Mouse (Mus musculus) urinary bladder, postnatal 10 days (tissue): ENCODE data around the gene Gm5108.

Experiments
- DNase-seq: peaks from one replicate; pipeline ENCODE4 v3.0.0; 2022; ENCODE audit warnings: low spot score

Gene Gm5108

DNA sequence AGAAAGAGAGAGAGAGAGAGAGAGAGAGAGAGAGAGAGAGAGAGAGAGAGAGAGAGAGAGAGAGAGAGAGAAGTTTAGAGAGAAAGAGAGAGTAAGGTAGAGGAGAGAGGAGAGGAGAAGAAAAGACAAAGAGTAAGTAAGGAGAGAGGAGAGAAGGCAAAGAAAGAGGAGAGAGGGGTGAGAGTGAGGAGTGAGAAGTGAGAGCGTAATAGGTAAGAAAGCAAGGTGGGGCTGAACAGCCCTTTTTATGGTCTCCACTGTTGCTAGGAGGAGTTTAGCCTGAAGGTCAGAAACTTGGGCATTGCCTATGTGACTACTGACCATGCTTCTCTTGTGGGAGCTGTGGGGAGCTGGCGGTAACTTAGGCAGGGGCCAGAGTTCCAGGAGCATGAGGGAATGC, at the start of gene Gm5108:
Gene Gm5108, plus strand, starts transcription at position 301 of the 400 bp plus-strand sequence.
- DNase-seq, result no peak

DNA sequence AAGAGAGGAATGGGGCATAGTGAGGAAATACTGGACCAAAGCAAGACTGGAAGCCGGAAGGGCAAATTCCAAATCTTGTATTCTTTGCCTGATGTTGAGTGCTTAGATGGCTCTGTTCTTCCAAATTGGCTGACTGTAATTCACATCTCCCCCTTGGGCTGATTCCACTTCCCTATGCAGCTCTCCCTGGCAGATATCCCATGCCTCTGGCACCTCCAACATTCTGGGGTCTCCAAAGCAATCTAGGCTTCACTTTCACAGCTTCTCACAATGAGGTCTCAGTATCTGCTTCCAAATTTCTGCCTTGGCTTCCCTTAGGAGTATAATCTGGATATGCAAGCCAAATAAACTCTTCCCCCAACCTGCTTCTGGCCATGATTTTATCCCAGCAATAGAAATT, 42.5 kb upstream of the Gm5108 start:
- no peak for DNase-seq

DNA sequence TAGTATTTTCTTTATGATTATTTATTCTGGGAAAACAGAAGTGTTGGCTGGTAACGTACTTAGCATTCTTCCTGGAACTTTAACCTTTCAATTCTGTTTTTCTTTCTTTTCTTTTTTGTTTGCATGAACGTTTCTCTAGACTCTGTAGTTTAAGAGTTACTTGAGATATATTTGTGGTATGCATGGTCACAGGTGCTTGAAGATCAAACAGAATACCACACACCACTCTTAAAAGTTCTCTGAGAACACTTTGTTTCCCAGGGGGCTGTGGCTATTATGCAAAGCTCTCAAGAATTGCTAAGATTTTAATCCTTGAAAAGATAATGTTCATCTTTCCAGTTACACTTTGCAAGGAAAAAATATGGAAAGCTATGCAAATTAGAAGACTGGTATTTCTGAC, 36.9 kb upstream of the Gm5108 start:
- DNase-seq, result no peak

DNA sequence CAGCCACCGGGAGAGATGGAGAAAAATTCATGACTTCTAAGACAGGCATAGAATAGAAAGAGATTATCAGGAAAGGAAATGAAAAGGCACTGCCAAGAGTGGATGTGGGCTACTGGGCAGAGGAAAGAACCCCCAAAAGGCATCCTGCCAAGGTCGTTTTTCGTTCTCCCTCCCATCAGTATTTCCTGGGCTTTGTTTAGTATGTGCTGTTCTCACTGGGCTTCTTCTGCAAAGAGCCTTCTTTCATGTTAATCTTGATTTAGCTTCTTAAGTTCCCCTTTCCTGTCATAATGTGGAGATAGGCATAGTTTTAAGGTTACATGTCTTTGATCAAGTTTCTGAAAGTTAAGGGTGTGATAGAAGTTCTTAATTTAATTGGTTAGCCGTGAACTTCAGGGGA, 10.9 kb upstream of the Gm5108 start:
- no peak for DNase-seq

DNA sequence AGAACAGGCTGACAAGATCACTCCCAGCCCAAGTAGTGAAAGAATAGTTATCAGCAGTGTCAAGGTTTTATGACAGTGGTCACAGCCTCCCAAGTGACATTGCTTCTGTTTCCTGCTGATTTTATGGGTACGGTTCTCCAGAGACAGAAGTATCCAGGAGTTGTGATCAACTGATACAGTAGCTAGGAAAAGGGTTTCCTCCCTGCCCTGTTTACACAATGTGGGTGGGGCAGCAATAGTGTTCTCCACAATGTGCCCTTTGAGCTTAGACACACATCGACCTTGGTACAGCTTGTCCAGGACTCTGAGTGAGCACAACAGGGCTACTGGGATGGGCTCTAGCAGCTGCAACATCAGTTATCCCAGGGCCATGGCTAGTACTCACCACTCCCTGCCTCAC, 9.8 kb upstream of the Gm5108 start:
- DNase-seq, result no peak

DNA sequence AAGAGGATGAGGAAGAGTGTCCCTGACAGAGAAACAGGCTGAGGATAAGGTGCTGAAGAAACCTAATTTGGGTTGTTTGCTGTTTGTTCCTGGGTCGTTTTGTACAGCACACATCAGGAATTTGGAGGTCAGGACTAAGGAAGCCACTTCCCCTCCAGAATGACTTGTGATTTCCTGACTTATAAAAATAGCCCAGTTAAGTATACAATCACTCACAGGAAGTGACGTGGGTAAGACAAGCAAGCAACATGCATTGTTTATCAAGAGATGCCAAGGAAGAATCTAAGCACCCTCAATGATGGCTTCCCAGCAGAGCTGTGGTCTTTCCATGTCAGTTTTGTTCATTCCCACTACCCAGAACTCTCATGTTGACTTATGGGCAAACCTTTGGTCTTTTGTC, 1.7 kb downstream of the Gm5108 start:
- no peak for DNase-seq

DNA sequence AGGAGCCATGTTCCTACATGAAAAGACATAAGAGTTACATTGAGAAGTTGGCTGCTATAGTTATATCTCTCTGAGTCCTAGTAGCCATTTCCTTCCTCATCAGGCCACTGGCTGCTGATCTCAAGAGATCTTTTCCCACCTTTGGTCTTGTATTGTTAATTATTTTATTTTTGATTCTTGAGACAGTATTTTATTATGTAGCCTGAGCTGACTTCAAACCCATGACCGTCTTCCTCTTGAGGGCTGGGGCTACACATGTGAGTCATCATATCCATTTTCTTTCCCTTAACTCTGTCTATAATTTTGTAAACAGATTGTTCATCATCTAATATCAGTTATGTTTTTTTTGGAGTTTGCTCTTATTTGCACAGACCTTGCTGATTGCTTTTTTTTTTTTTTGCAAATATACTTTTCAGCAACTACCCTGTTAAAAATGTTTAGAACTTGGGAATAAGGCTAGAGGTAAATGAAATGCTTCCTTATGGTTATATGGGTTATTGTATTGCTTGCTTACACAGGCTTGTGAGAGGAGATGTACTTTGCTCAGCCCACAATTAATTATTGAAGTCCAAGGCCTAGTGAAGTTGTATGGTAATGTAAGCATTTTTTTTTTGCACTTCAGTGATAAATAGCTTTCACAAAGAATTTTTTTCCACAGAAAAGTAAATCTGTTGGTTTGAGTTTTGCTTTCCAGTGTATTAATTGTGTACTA, 2.8 kb downstream of the Gm5108 start:
- no peak for DNase-seq

DNA sequence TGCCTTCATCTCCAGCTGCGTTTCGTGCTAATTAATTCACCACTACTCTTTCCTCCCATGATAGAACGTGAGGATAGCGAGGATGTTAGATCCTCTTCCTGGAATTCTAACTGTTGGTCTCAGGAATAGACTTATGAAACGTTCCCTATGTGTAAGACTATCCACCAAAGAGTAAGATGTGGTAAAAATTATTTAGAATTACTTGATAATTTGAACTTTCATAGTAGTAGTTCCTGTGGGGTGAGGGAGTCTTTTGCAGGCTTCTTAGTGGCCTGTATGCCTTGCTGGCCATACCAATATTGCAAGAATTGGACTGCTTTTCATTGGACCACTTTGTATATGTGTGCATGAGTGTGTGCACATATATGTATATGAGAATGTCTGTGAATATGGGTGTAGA, 4.9 kb downstream of the Gm5108 start, which contains the start of gene Gm21905:
Gene Gm21905, minus strand, starts transcription at position 101 of the 400 bp plus-strand sequence.
- no peak for DNase-seq

DNA sequence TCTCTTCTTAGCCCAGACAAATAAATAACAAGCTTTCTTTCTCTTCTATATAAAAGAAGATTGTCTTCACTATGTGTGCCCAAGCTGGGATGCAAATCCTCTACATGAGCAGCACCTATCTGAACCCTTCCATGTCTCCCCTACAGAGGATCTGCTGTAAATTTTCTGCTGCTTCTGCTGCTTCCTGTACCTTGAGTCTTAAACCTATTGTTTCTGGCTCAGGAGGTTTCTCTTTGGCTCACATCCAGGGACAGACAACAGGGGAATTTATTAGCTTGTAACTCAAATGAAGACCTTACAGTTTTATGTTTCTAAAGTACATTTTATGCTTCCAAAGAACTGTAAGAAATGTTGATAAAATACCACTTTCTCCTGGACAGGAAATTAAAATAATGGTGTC, 5.5 kb downstream of the Gm5108 start:
- DNase-seq, result no peak

DNA sequence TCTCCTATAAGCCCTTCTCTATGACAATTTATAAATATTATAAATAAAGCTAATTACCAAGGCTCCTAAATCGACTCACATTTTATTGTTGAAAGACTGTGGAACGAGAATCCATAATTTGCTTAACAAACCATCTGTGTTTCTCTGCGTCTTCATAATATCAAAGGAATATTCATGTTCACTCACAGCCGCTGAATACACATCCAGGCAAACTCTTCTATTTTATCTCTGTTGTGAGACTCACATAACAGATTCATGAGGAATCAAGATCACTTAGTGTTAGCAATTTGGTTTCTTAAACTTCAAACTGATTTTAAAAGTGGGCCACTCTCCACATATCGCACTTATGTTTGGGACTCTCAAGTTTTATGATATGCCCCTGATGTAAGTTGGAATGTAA, 6.6 kb downstream of the Gm5108 start:
- DNase-seq, result no peak

DNA sequence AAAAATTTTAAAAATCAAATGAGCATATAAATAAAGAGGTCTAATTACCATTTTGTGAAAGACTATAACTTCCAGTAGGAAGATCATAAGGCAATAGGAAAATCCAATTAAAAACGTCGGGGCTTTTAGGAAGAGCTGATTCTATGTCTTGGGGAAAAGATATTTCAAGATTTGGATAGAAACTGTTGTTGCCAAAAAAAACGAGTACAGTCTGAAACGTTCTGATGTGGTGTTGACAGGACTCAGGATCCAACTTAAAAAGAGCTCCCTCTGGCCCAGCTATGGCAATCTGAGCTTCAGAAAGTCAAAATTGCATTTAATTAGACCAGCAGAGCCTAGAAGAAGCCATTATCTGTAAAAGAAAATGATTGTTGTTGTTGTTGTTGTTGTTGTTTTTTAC, 12.6 kb downstream of the Gm5108 start:
- no peak for DNase-seq

DNA sequence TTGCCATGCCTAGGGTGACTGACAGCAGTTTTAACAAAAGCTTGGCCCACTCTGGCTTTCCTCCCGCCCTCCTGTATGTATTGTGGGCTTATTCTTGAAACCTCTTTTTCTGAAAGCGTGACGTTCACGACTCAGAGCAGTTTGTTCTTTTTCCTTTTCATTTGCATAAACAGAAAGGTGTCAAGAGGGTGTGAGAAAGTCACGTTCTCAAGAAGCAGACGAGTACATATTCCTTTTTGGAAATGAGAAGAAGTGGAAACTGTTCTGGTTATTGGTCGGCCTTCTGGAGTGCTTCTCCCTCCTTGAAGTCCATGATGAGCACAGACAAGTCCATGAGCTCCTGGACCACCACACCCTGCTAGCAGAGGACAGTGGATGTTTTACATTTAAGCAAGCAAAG, 14.0 kb downstream of the Gm5108 start:
- no peak for DNase-seq

DNA sequence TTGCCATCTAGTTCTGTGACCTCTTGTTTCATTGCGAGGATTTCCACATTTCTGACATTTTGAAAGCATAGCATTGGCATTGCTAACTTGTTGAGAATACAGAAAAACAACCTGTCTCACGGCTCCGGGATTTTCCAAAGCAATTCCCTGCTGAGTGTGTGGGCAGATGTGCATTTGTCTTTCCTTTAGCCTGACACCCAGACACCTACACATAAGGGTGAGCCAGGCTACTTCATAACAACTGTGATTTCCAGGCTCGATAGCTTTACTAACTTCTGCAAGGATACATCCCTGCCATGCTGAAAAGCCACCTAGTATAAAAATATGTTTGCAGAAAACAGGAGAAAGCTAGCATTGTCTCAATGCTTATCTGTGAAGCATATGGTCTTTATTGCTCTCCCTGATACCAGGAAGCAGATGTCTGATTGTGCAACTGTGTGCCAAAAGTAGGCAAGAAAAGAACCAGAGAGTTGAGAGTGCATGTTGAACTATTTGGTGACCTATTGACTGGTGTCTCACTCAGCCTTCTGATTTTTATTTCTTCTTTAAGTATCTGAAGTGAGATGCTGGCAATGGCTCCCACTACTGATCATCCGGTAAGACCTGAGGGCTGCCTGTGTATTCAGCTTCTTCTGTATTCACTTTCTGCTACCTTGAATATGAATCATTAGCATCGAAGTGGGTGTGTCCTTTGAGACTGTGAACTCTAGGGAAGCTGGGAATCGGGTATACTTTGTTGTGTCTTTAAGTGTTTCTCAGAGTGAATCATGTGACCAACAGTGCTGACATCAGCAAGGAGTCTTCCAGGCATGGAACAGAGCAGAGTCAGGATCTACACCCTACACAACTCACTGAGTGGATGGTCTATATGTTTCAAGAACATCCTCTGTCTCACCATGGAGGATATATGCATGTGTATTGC, 20.5 kb downstream of the Gm5108 start:
- DNase-seq, result no peak

DNA sequence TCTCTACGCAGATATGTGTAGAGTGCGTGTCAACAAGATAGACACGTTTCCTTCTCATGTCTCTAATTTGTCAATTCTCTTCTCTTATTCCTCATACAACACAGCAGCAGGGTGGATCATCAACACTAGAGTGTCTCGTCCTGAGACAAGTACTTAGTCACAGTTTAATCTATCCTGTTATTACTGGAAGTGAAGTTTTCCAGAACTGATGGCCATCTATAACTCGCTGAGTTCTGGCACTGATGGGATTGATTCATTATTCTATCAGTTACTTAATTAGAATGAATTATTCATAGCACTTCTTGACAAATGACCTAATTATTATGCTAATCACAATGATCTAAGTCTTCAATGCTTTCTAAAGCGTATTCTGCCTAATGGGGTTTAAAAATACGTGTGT, 28.1 kb downstream of the Gm5108 start:
- no peak for DNase-seq

DNA sequence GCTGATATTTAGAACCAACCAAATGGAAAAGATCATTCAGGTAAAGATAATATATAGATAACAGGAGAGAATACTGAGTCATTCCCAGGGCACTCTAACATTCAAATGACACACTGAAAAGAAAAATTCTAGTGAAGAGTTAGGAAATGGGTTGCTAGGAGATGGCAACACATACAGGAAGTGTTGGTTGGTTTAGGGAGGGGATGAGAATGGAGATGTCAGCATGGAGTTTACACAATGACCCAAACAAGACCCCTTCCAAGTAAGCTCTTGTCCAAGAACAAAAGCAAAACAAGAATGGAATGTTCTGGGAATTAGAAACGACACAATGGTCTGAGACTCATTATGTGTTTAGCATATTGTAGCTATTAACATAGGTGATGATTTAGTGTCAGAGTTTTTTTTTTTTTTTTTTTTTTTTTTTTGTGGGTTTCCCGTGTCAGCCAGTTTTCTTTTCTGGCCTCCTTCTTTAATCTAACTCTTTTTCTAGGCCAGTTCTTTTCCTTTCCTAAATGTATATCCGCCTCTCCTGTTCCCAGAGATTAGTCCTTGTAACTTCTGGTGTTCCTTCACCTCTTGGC, 40.6 kb downstream of the Gm5108 start:
- no peak for DNase-seq

DNA sequence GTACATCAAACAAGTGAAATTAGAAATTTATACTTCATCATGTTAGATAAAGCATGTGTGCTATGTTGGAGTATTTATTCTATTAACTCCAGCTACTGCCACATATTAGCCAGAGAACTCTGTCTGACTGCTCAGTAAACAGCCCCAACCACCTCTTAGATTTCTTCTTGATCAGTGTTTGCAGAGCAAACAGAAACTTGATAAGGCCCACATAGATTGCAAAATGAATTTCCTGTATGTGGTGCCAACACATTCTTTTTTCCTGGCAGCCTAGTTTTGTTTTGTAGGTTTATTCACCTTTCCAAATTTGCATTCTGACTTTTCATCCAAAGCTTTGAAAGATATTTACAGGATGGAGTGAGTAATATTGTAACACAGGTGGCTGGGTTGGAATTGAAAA, 49.0 kb downstream of the Gm5108 start:
- DNase-seq, result no peak

DNA sequence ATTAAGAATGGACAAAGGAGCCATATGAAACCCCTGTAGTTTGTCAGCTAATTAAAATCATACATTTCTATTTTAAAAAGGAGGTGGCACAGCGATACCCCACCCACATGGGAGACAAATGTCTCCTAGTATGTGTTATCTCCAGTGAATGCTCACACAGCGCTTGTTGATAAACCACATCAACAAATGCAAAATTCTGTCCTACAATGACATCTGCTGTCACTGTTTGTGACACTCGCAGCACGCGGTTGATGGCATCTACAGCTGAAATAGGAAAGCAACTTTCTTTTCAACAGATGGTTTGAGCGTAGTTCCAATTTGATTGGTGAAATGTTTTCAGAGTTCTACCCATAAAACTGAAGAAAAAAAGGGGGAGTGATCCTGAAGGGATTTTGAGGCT, 61.1 kb downstream of the Gm5108 start:
- DNase-seq, result no peak

DNA sequence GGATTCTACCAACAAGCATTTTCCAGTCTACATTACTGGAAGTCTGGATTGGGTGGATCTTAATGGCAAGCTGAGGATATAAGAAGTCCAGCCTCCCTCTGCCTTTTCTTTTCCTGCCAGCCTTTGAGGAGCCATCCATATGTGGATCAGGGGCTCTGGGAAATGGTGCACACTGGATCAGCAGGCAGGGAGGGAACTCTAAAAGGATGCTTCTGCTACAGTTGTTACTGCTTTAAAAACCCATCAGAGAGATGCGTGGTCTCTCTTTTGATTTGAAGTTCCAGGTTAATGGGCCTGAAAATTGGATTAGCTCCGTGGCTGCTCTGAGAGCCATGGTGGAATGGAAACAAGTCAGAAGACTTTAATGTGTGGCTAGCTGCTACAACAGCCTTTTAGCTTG, 62.4 kb downstream of the Gm5108 start:
- DNase-seq, result no peak

DNA sequence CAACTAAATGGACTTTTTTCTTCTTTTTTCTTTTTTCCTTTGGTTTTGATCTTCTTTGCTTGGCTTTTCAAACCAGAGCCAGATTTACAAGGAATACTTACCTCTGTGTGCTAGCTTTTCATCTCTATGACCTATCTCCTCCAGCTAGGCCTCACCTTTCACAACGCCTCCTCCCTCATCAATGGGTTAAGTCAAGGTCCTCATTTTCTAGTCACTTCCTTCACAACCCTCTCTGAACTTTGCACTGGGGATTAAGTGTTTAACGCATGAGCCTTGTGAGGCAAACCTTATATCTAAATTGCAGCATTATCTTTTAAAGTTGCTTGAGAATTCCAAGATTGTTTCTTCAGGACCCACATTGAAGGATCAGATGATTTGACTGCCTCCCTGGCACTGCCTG, 63.0 kb downstream of the Gm5108 start:
- no peak for DNase-seq

DNA sequence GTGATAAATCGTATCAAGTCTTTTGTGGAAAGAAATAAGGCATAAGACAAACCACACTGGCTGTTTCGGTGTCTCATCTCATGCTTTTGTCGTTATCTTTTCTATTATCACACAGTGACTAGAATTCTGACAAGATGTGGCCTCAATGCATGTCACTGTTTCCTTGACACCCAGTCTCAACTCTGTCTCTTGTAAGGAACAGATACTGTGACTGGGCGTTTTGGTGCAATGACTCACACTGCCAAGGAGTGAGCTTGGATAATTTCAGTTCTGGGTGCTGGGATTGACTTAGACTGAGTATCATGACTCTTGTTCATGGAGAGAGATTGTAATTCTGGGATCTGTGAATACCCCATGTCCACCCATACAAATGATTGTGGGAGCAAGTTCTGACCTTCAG, 65.6 kb downstream of the Gm5108 start:
- no peak for DNase-seq

DNA sequence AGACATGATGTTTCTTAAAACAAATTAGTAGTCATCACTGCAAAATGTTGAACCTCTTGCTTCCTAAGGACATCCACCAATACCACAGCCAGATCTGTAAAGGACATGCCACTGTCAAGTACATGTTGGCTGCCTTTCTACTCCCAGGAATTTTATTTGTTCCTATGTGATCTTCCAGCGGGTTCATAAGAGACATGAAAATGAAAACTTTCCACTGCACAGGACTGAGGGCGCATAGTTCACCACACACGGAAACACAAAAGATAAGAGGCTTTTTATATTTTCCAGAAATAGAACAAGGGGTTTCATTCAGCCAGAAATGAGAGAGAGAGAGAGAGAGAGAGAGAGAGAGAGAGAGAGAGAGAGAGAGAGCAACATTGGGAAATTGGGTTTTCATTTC, 70.1 kb downstream of the Gm5108 start:
- no peak for DNase-seq

DNA sequence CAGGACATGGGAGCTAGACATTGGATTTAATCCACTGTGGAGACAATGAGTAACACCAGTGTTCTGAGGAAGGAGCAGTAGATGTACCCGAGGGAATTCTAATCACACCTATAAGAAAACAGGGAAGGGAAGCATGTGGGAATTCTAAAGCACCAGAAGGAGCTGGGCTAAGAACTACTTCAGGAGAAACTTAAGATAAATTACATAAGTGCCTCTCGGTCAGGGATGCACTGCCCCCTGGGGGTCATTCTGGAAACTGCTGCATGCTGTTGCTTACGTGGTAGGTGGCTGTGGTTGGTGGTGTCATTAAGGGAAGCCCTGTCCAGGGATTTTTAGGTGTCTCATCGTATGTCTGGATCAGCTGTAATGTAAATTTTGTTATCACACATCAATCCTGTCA, 71.1 kb downstream of the Gm5108 start:
- DNase-seq, result peak; percentile 51

DNA sequence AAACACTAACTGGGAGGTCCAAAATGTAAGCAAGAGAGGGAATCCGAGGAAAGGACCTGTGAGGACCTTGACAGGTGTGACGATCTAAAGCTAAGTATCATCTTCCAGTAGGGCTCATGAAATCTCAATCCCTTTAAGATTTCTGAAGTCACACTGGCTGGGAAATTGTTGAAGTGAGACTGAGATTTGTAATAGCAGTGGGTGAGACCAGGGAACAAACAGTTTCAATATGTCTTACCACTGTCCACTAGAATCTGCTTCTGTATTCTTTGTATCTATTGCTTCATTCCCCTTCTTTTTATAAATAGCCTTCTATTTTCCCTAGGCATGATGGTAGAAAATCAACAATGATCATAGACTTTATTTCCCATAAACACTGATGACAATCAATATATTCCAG, 79.4 kb downstream of the Gm5108 start:
- DNase-seq, result no peak
